Mouse (Mus musculus): Measurements from ENCODE around the gene Tk1. TPM values are rescaled to one million over a fixed set of nuclear protein-coding genes. Genes with fewer than 3 reads are reported as not detected.

The Tk1 gene
- polyA plus RNA-seq, 1 experiment from 2014 or later, result 15.3 TPM

GRCm38 (mm10) chr11:117768725-117769682, 56.9 kb downstream of the Tk1 start:
- ATAC-seq (replicated peaks), result no peak
- no peak overlapping the region for H3K4me2 ChIP-seq
- peaks cover 5% of the 10 kb centered on the region; the same call in 1 of the 2 replicates for H3K36me3 ChIP-seq (replicated peaks)
- no peak overlapping the region for H3K4me3 ChIP-seq
- peak overlapping the region; percentile 8; the same call in 1 of the 2 replicates for H3K27ac ChIP-seq
- H3K27me3 ChIP-seq (replicated peaks), result no peaks in the 10 kb centered on the region
- peaks cover 6% of the 10 kb centered on the region; the same call in 1 of the 2 replicates for H3K4me1 ChIP-seq
- H3K9me3 ChIP-seq, result no peaks in the 10 kb centered on the region
- 77% methylated on average over 20 of the region's 20 CpGs for WGBS
- H3K9ac ChIP-seq, result no peak overlapping the region

- no peak for ATAC-seq (replicated peaks)
- WGBS, result 91% methylated on average over 3 of the region's 3 CpGs
These were observed 59.6 kb downstream of the Tk1 start for GRCm38 (mm10) chr11:117766275-117766674.

More at GRCm38 (mm10) chr11:117766275-117766674, 59.6 kb downstream of the Tk1 start:
- peaks cover 9% of the 10 kb centered on the region; the same call in 1 of the 2 replicates for H3K36me3 ChIP-seq (replicated peaks)
- H3K4me2 ChIP-seq, result no peak overlapping the region
- no peak overlapping the region for H3K27ac ChIP-seq
- no peak overlapping the region for H3K9ac ChIP-seq
- peaks cover 6% of the 10 kb centered on the region; the same call in 1 of the 2 replicates for H3K4me1 ChIP-seq
- H3K4me3 ChIP-seq, result no peak overlapping the region
- H3K9me3 ChIP-seq, result no peaks in the 10 kb centered on the region
- no peaks in the 10 kb centered on the region for H3K27me3 ChIP-seq (replicated peaks)

Other genes with a start within 250 kb of the Tk1 start
- gene Tnrc6c, start 171.8 kb downstream of the Tk1 start, polyA plus RNA-seq (2015; fragmentation: Nextera tagmentation; extraction: Ambion mirVana), result 32.5 and 35.4 TPM in 2 replicates
- 1.00 and 1.5 TPM in 2 replicates for gene Tmc8, start 44.0 kb downstream of the Tk1 start, polyA plus RNA-seq (2015; fragmentation: Nextera tagmentation; extraction: Ambion mirVana)
- gene Tmc6, start 43.9 kb downstream of the Tk1 start, polyA plus RNA-seq (2015; fragmentation: Nextera tagmentation; extraction: Ambion mirVana), result 4.2 and 5.7 TPM in 2 replicates
- not detected in 2 replicates for gene 6030468B19Rik, start 28.4 kb downstream of the Tk1 start, polyA plus RNA-seq (2015; fragmentation: Nextera tagmentation; extraction: Ambion mirVana)
- gene Gm20708, start 16.4 kb downstream of the Tk1 start, polyA plus RNA-seq (2015; fragmentation: Nextera tagmentation; extraction: Ambion mirVana), result 0.98 and 1.4 TPM in 2 replicates
- 15.8 and 18.4 TPM in 2 replicates for gene Syngr2, start 16.4 kb downstream of the Tk1 start, polyA plus RNA-seq (2015; fragmentation: Nextera tagmentation; extraction: Ambion mirVana)
- 4.9 and 5.4 TPM in 2 replicates for gene Afmid, start 168 bp downstream of the Tk1 start, polyA plus RNA-seq (2015; fragmentation: Nextera tagmentation; extraction: Ambion mirVana)
- gene Birc5, start 23.2 kb upstream of the Tk1 start, polyA plus RNA-seq (2015; fragmentation: Nextera tagmentation; extraction: Ambion mirVana), result 29.4 and 32.8 TPM in 2 replicates
- gene Tmem235, start 34.7 kb upstream of the Tk1 start, polyA plus RNA-seq (2015; fragmentation: Nextera tagmentation; extraction: Ambion mirVana), result not detected in 2 replicates
- gene Tha1, start 47.4 kb upstream of the Tk1 start, polyA plus RNA-seq (2015; fragmentation: Nextera tagmentation; extraction: Ambion mirVana), result 5.3 and 5.6 TPM in 2 replicates
- gene Socs3, start 144.0 kb upstream of the Tk1 start, polyA plus RNA-seq (2015; fragmentation: Nextera tagmentation; extraction: Ambion mirVana), result 8.7 and 8.9 TPM in 2 replicates
- 62.5 and 63.5 TPM in 2 replicates for gene Pgs1, start 160.2 kb upstream of the Tk1 start, polyA plus RNA-seq (2015; fragmentation: Nextera tagmentation; extraction: Ambion mirVana)

All from midbrain, embryonic 15.5 days (tissue).